Mouse (Mus musculus) hindbrain, embryonic 12.5 days (tissue): ENCODE data around the gene Slc25a27. TPM values are rescaled to one million over a fixed set of nuclear protein-coding genes. Genes with fewer than 3 reads are reported as not detected.

Experiments
- ATAC-seq: fragments of 200-750 bp; cut with Nextera tagmentation; 2 replicates; pipeline ENCODE4 v1.8.0; 2017; ENCODE audit warnings: moderate TSS enrichment; ENCODE audit not compliant: low FRiP score
- H3K27ac ChIP-seq: fragments of 300-500 bp; sonication (generic); 2 replicates; pipeline ENCODE4 v1.5.1; 2016; ENCODE audit warnings: mild to moderate bottlenecking
- H3K27me3 ChIP-seq: fragments of 300-500 bp; sonication (generic); 2 replicates; pipeline ENCODE4 v1.6.1; 2016; ENCODE audit warnings: mild to moderate bottlenecking
- H3K36me3 ChIP-seq: fragments of 300-500 bp; sonication (generic); 2 replicates; pipeline ENCODE4 v1.6.1; 2016; ENCODE audit warnings: mild to moderate bottlenecking
- H3K4me1 ChIP-seq: fragments of 300-500 bp; sonication (generic); 2 replicates; pipeline ENCODE4 v1.6.1; 2016
- H3K4me2 ChIP-seq: fragments of 300-500 bp; sonication (generic); replicated peaks from 2 replicates; pipeline ENCODE4 v1.6.1; 2016; ENCODE audit warnings: mild to moderate bottlenecking
- H3K4me3 ChIP-seq: fragments of 300-500 bp; sonication (generic); 2 replicates; pipeline ENCODE4 v1.5.1; 2016; ENCODE audit warnings: mild to moderate bottlenecking
- H3K9ac ChIP-seq: fragments of 300-500 bp; sonication (generic); 2 replicates; pipeline ENCODE4 v1.6.1; 2016; ENCODE audit warnings: mild to moderate bottlenecking, moderate library complexity
- H3K9me3 ChIP-seq: fragments of 300-500 bp; sonication (generic); replicated peaks from 2 replicates; pipeline ENCODE4 v1.6.1; 2016; ENCODE audit warnings: mild to moderate bottlenecking
- WGBS: fragments of 180-500 bp; shearing (Covaris S2); methylation state at CpG from one replicate; pipeline ENCODE4 v1.1.7; 2016; 5-methylcytosine and 5-hydroxymethylcytosine counted together
- polyA plus RNA-seq: library from polyadenylated mRNA; unstranded; fragments of >200 nt; fragmentation: Nextera tagmentation; extraction: Ambion mirVana; gene quantifications from 2 replicates; pipeline ENCODE4 v1.2.1, GENCODE M21; 2016

The Slc25a27 gene
- polyA plus RNA-seq, 1 experiment from 2014 or later, result 90.0 TPM

DNA sequence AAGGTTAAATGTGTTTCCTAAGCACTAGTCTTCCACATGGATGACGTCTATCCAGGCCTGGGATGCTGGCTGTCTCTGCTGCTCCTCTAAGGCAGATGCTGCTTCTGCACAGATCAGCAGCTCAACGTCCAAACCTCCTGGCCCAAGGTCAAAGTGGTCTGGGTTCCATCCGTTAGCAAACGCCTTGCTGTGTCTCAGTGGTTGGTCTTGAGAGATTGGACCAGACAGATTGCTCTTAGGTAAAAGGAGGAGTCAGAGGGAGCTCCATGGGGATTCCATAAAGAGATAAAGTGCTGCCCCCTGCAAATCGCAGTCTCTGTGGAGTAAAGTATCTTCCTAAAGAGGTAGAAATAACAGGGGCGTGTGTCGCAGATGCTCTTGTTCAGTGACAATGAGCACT lies 23.8 kb downstream of the Slc25a27 start:
- peaks cover 50% of the 10 kb centered on the region for H3K36me3 ChIP-seq
- no peaks in the 10 kb centered on the region for H3K4me1 ChIP-seq
- H3K4me3 ChIP-seq, result no peak overlapping the region
- no peaks in the 10 kb centered on the region for H3K9me3 ChIP-seq
- no peak for ATAC-seq
- 80% methylated on average over 7 of the region's 7 CpGs for WGBS
- no peak overlapping the region for H3K27ac ChIP-seq
- no peak overlapping the region for H3K4me2 ChIP-seq
- no peak overlapping the region for H3K9ac ChIP-seq
- H3K27me3 ChIP-seq, result no peaks in the 10 kb centered on the region

DNA sequence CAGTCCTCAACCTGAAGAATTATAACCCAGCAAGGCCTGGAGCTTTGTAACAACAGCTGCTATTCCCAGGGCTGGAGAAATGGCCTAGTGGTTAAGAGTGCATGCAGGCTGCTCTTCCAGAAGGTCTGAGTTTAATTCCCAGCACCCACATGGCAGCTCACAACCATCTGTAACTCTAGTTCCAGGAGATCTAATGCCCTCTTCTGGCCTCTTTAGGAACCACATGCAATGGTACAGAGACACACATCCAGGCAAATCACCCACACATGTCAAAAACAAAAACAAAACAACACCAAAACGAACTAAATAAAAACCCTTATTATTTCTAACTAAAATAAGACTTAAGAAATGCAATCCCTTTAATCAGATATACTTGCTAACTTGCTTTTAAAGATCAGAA lies 26.2 kb downstream of the Slc25a27 start:
- H3K4me2 ChIP-seq, result no peak overlapping the region
- no peak overlapping the region for H3K9ac ChIP-seq
- H3K27ac ChIP-seq, result no peak overlapping the region
- peaks cover 39% of the 10 kb centered on the region for H3K36me3 ChIP-seq
- WGBS, result 85% methylated on average over 1 of the region's 1 CpGs
- no peaks in the 10 kb centered on the region for H3K4me1 ChIP-seq
- no peak overlapping the region for H3K4me3 ChIP-seq
- H3K9me3 ChIP-seq, result peaks cover 6% of the 10 kb centered on the region; the same call in 1 of the 2 replicates
- ATAC-seq, result no peak
- H3K27me3 ChIP-seq, result no peaks in the 10 kb centered on the region

DNA sequence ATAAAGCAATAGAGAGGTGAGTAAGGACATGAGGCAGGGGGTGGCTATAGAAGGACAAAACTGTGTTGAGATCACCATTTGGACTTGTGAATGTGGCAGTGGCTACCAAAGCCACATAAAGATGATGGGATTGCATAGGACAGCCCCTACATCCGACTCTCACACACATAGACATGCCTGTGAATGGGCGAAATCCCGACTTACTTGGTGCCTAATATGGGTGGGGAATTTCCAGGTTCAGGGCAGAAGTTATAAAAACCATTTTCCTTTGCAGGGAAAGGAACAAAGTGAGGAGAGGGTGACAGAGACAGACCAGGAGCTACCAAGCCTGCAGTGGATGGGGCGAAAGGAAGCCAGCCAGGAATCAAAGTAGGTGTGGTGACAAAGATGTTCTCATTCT lies 29.9 kb downstream of the Slc25a27 start:
- Histone ChIP-seq H3K9me3 (peaks cover 6% of the 10 kb centered on the region; the same call in 1 of the 2 replicates), H3K4me1 (no peaks in the 10 kb centered on the region), H3K36me3 (peaks cover 8% of the 10 kb centered on the region), H3K4me3 (no peak overlapping the region), H3K27me3 (no peaks in the 10 kb centered on the region), H3K9ac (no peak overlapping the region), H3K4me2 (no peak overlapping the region), H3K27ac (no peak overlapping the region)
- no peak for ATAC-seq
- 96% methylated on average over 4 of the region's 4 CpGs for WGBS

DNA sequence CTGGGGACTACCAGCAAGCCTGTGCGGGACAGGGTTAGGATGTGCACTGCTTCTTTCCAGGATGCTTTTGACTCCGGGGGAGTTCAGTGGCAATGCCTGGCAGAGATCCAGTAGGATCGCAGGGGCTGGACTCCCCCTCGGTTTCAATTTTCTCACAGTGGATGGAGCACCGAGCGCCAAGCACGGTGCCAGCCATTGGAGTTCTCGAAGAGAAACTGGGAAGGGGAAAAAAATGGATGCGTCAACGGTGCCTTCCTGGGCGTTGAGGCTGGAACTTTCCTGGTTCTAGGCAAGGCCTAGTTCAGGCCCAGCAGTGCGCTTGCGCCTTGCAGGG lies 36.6 kb downstream of the Slc25a27 start:
- no peak for ATAC-seq
- WGBS, result 42% methylated on average over 13 of the region's 13 CpGs
- H3K36me3 ChIP-seq, result no peaks in the 10 kb centered on the region
- peak overlapping the region; percentile 76 for H3K4me2 ChIP-seq
- peak overlapping the region; percentile 32; the same call in 1 of the 2 replicates for H3K9ac ChIP-seq
- peak overlapping the region; percentile 42 for H3K4me3 ChIP-seq
- H3K9me3 ChIP-seq, result no peaks in the 10 kb centered on the region
- peaks cover 13% of the 10 kb centered on the region for H3K4me1 ChIP-seq
- no peak overlapping the region for H3K27ac ChIP-seq
- peaks cover 41% of the 10 kb centered on the region for H3K27me3 ChIP-seq

DNA sequence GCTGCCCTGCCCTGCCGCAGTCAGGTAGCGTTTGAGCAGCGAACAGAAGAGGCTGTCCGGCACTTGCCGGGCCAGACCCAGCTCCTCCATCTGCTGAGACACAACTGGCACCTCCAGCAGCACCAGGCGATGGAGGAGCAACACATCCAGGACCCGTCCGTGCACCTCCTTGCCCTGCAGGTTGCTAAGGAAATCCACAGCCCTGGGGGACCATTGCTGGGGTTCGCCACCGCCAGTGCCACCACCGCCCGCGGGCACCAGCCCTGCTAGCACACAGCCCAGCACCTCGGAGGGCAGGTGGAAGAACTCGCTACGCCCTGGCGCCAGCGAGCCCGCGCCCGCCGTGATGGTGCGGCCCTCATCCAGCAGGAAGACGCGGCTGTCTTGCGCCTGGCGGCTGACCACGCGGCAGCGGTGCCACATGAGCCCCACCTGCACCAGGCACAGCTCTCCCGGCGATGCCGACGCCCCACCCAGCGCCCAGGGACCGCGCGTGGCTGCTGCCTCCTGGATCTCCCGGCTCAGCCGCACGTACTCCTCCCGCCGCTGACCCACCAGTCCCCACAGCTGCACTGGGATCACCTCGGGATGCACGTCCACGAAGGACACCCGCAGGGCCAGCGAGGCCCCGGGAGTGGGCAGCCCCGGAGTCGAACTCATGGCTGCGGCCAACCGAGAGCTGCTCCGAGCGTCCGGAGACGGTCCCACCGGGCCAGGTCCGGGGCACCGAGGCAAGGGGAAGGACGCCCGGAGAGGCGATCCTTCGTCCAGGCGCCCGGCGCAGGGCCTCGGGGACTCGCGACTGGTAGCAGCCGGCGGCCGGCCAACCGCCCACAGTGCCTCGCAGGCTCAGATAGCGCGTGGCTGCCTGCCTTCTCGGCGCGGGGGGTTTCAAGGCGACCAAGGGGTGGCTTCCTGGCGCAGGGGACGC lies 37.3 kb downstream of the Slc25a27 start, which contains the start of gene Tdrd6:
Tdrd6 (minus strand) TSS at position 804 of the 931 bp plus-strand sequence.
- H3K4me1 ChIP-seq, result peaks cover 13% of the 10 kb centered on the region
- H3K27me3 ChIP-seq, result peaks cover 41% of the 10 kb centered on the region
- H3K4me3 ChIP-seq, result peak within 1 kb of the TSS; percentile 42
- no peak within 1 kb of the TSS for H3K27ac ChIP-seq
- H3K9ac ChIP-seq, result peak within 1 kb of the TSS; percentile 32
- WGBS, result 2% methylated on average over 74 of the region's 83 CpGs
- peak within 1 kb of the TSS; percentile 76 for H3K4me2 ChIP-seq
- ATAC-seq, result peak; percentile 59
- H3K9me3 ChIP-seq, result no peaks in the 10 kb centered on the region
- H3K36me3 ChIP-seq, result no peaks in the 10 kb centered on the region

DNA sequence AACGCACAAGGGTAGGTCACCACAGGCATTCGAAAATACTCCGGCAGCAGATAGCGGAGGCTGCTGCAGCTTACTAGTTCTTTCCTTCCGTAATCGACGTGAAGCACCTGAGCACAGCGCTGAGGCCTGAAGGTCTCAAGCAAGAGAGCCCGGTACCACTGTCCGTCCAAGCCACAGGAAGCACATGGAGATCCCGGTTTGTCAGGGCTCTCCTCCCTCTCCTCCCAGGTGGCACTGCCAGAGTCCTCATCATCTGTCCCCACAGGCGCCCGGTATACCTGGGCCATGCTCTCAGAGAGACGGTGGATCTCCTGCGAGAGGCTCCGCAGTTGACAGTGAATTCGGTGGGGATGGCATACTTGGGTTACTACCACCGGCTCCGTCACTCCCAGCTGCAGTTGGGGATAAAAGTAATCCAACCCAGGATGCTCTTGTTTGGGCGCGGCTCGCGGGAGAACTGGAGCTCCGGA lies 38.0 kb downstream of the Slc25a27 start:
- H3K4me1 ChIP-seq, result peaks cover 13% of the 10 kb centered on the region
- peaks cover 41% of the 10 kb centered on the region for H3K27me3 ChIP-seq
- no peak overlapping the region for H3K9ac ChIP-seq
- H3K27ac ChIP-seq, result no peak overlapping the region
- ATAC-seq, result no peak
- H3K9me3 ChIP-seq, result no peaks in the 10 kb centered on the region
- peak overlapping the region; percentile 76 for H3K4me2 ChIP-seq
- H3K36me3 ChIP-seq, result no peaks in the 10 kb centered on the region
- H3K4me3 ChIP-seq, result peak overlapping the region; percentile 42
- 24% methylated on average over 24 of the region's 24 CpGs for WGBS

DNA sequence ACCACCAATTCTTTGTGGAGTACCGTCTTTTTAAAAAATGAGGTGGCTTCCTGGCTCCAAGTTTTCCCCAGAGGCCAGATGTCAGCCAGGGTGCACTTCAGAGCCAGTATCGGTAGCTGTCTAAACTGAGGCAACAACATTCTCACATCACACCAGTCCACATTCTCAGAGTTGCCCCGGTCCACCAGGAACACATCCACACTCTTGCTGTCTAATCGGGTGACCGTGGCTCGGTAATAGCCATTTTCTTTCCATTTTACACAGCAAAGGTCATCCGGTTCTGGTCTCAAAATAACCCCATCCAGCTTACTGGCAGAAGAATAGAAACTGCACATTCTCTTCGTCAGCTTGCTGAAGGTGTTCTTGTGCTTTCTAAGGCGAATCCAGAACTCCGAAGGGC lies 38.8 kb downstream of the Slc25a27 start:
- H3K36me3 ChIP-seq, result no peaks in the 10 kb centered on the region
- peaks cover 13% of the 10 kb centered on the region for H3K4me1 ChIP-seq
- H3K27ac ChIP-seq, result no peak overlapping the region
- ATAC-seq, result no peak
- H3K27me3 ChIP-seq, result peaks cover 41% of the 10 kb centered on the region
- no peak overlapping the region for H3K4me3 ChIP-seq
- H3K9me3 ChIP-seq, result no peaks in the 10 kb centered on the region
- 93% methylated on average over 10 of the region's 10 CpGs for WGBS
- H3K9ac ChIP-seq, result no peak overlapping the region
- H3K4me2 ChIP-seq, result no peak overlapping the region

DNA sequence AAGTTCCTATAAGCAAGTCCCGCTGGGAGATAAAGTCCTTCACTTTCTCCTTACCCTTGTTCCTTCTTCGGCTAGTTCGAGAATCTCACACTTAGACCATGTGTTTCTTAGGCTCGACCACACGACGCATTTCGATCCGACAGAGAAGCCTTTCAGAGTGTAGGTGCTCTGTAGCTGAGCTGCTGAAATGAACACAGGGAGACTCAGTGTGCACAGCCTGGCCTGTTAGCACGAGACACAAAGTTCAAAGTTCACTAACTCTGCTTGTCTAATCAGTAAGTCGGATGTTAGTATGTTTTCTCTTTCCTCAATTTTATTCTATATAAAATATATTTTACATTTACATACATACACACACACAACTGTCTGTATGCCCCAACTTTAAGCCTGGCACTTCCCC lies 44.9 kb downstream of the Slc25a27 start:
- no peaks in the 10 kb centered on the region for H3K27me3 ChIP-seq
- H3K9me3 ChIP-seq, result no peaks in the 10 kb centered on the region
- no peak for ATAC-seq
- H3K4me3 ChIP-seq, result no peak overlapping the region
- no peak overlapping the region for H3K9ac ChIP-seq
- H3K4me2 ChIP-seq, result no peak overlapping the region
- no peak overlapping the region for H3K27ac ChIP-seq
- H3K4me1 ChIP-seq, result no peaks in the 10 kb centered on the region
- no peaks in the 10 kb centered on the region for H3K36me3 ChIP-seq
- WGBS, result 91% methylated on average over 10 of the region's 10 CpGs

DNA sequence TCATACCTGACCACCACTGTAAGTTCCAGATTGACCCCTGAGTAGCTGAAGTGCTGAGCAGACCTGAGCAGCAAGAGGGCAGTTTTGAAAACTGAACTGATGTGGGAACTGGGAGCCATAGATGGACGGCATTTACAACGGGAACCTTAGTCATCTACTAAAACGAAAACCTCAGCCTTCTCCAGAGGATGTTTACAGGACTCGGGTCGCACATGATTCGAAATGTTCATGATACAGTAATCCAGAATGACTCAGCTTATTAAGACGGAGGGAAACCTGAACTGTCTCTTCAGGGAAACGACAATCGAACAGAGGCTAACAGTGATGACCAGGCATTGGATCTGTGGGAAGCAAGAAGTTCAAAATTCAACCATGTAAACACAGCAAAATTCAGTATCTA lies 47.9 kb downstream of the Slc25a27 start:
- no peaks in the 10 kb centered on the region for H3K9me3 ChIP-seq
- no peak overlapping the region for H3K9ac ChIP-seq
- no peaks in the 10 kb centered on the region for H3K27me3 ChIP-seq
- WGBS, result 90% methylated on average over 9 of the region's 9 CpGs
- H3K27ac ChIP-seq, result no peak overlapping the region
- H3K4me3 ChIP-seq, result no peak overlapping the region
- no peak overlapping the region for H3K4me2 ChIP-seq
- no peak for ATAC-seq
- H3K4me1 ChIP-seq, result 0 out of 2 replicates have a peak, but pooled peaks cover 6% of the 10 kb centered on the region
- no peaks in the 10 kb centered on the region for H3K36me3 ChIP-seq

DNA sequence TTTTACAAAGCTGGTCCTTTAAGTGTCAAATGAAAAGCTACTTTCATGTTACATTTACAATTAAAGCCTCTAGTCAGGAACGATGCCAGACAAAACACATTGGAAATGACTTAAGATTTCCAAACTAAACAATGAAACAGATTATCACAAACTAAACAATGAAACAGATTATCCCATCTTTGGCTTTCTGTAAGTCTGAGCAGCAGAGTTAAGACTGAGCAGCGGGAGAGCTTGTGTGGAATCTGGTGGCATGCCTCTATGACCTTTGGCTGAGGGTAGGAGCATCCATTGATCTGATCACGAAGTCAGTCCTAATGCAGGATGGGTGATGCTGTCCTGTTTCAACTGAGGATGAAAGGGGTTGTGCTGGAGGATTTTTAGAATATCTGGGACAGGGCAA lies 54.8 kb downstream of the Slc25a27 start:
- Histone ChIP-seq H3K9ac (no peak overlapping the region), H3K4me3 (no peak overlapping the region), H3K36me3 (no peaks in the 10 kb centered on the region), H3K27ac (no peak overlapping the region), H3K27me3 (no peaks in the 10 kb centered on the region), H3K4me1 (0 out of 2 replicates have a peak, but pooled peaks cover 6% of the 10 kb centered on the region), H3K9me3 (no peaks in the 10 kb centered on the region), H3K4me2 (no peak overlapping the region)
- WGBS, result 84% methylated on average over 3 of the region's 3 CpGs
- no peak for ATAC-seq

DNA sequence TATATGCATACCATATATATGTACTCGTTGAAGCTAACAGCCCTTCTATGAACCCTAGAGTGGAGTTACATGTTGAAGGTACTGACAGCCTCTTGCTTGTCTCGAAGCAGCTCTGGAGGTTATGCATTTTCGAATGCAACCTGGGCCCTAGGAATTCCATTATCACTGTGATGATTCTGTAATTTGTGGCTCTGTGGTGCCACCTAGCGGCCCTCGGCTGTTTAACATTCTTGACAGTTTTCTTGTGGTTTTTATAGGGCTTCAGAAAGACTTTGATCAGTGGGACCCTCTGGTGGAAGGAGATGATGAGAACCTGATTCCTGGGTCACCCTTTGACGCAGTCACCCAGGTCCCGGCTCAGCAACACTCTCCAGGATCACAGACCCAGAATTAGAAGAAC lies 55.4 kb downstream of the Slc25a27 start:
- Histone ChIP-seq H3K27ac (no peak overlapping the region), H3K27me3 (no peaks in the 10 kb centered on the region), H3K4me2 (no peak overlapping the region), H3K4me1 (0 out of 2 replicates have a peak, but pooled peaks cover 6% of the 10 kb centered on the region), H3K9me3 (no peaks in the 10 kb centered on the region), H3K9ac (no peak overlapping the region), H3K36me3 (no peaks in the 10 kb centered on the region), H3K4me3 (no peak overlapping the region)
- ATAC-seq, result peak; percentile 48; the same call in 1 of the 2 replicates
- 23% methylated on average over 7 of the region's 7 CpGs for WGBS

DNA sequence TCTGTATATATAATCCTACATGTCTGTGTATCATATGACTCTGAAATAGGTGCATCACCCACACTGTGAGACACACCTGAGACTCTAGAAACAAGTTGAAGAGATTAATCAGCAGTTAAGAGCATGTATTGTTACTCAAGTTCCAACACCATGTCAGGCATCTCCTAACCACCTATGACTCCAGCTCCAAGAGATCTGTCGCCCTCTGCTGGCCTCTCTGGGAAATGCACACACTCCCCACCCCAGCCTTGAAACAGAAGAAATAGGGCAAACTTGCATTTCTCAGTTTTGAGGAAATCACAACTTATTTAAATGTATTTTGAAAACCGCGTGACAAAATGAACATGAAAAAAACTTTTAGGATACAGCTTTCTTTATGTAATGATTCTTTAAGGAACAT lies 60.3 kb downstream of the Slc25a27 start:
- Histone ChIP-seq H3K4me2 (no peak overlapping the region), H3K9me3 (no peaks in the 10 kb centered on the region), H3K27me3 (no peaks in the 10 kb centered on the region), H3K36me3 (no peaks in the 10 kb centered on the region), H3K9ac (no peak overlapping the region), H3K4me3 (no peak overlapping the region), H3K27ac (no peak overlapping the region), H3K4me1 (no peaks in the 10 kb centered on the region)
- 0 out of 2 replicates have a peak, but pooled peaks have one; percentile 16 for ATAC-seq
- 17% methylated on average over 3 of the region's 3 CpGs for WGBS

DNA sequence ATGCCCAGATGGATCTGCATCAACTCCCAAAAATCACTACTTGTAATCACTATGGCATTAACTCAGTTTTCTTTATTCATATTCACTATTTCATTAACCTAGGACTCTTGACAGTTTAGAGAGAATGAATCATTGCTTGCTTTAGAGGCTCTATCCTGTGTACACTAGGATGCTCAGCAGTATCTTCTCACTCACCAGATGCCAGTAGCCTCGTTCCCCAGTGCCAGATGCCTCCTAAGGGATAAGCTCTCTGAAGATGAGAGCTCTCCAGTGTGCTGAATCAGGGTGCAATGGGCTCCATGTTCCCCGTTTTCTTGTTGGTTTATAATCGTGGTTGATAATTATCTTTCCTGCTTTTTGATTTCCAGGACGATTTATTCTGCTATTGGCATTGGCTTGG lies 68.3 kb downstream of the Slc25a27 start:
- no peak overlapping the region for H3K9ac ChIP-seq
- H3K4me1 ChIP-seq, result no peaks in the 10 kb centered on the region
- no peaks in the 10 kb centered on the region for H3K36me3 ChIP-seq
- H3K4me3 ChIP-seq, result no peak overlapping the region
- no peak overlapping the region for H3K4me2 ChIP-seq
- no peaks in the 10 kb centered on the region for H3K9me3 ChIP-seq
- ATAC-seq, result no peak
- 78% methylated on average over 4 of the region's 4 CpGs for WGBS
- H3K27ac ChIP-seq, result no peak overlapping the region
- H3K27me3 ChIP-seq, result no peaks in the 10 kb centered on the region
